Mouse (Mus musculus) kidney, postnatal 0 days (tissue): ENCODE data around the gene Cpne8. TPM values are rescaled to one million over a fixed set of nuclear protein-coding genes. Genes with fewer than 3 reads are reported as not detected.

ENCODE experiments used
- ATAC-seq: fragments of 200-750 bp; cut with Nextera tagmentation; replicated peaks from 2 replicates; pipeline ENCODE4 v1.8.0; 2017; ENCODE audit warnings: low read depth, moderate number of reproducible peaks, moderate TSS enrichment, moderate library complexity; ENCODE audit not compliant: low FRiP score
- DNase-seq: peaks from one replicate; pipeline ENCODE4 v3.0.0-alpha.2; 2016; ENCODE audit warnings: low spot score
- H3K27ac ChIP-seq: fragments of 300-500 bp; sonication (generic); 2 replicates; pipeline ENCODE4 v1.5.1; 2014; ENCODE audit warnings: mild to moderate bottlenecking
- H3K27me3 ChIP-seq: fragments of 300-500 bp; sonication (generic); 2 replicates; pipeline ENCODE4 v1.6.1; 2014; ENCODE audit warnings: low read length, mixed read lengths; ENCODE audit not compliant: insufficient read depth
- H3K36me3 ChIP-seq: fragments of 300-500 bp; sonication (generic); 2 replicates; pipeline ENCODE4 v1.6.1; 2014; ENCODE audit warnings: low read length, mixed read lengths; ENCODE audit not compliant: insufficient read depth
- H3K4me1 ChIP-seq: fragments of 300-500 bp; sonication (generic); replicated peaks from 2 replicates; pipeline ENCODE4 v1.6.1; 2014; ENCODE audit warnings: antibody characterized with exemption, low read length, mixed read lengths; ENCODE audit not compliant: insufficient read depth
- H3K4me2 ChIP-seq: fragments of 300-500 bp; sonication (generic); 2 replicates; pipeline ENCODE4 v1.6.1; 2014; ENCODE audit warnings: mild to moderate bottlenecking, low read length, moderate library complexity, mixed read lengths
- H3K4me3 ChIP-seq: fragments of 300-500 bp; sonication (generic); replicated peaks from 2 replicates; pipeline ENCODE4 v1.5.1; 2014; ENCODE audit warnings: low read depth, low read length
- H3K9ac ChIP-seq: fragments of 300-500 bp; sonication (generic); 2 replicates; pipeline ENCODE4 v1.6.1; 2014; ENCODE audit warnings: low read depth, low read length
- H3K9me3 ChIP-seq: fragments of 300-500 bp; sonication (generic); replicated peaks from 2 replicates; pipeline ENCODE4 v1.6.1; 2016; ENCODE audit warnings: low read length, inconsistent platforms, mixed read lengths
- CTCF ChIP-seq: IDR thresholded peaks from 2 replicates; pipeline ENCODE4 v1.5.1; 2016; ENCODE audit warnings: antibody characterized with exemption, low read depth, mild to moderate bottlenecking, moderate library complexity
- WGBS: fragments of 180-500 bp; shearing (Covaris S2); extraction: QIAGEN DNeasy Blood & Tissue Kit; methylation state at CpG from one replicate; pipeline ENCODE4 v1.1.7; 2014; 5-methylcytosine and 5-hydroxymethylcytosine counted together
- polyA plus RNA-seq: library from polyadenylated mRNA; unstranded; fragments of >200 nt; fragmentation: Nextera tagmentation; extraction: Ambion mirVana; gene quantifications from 2 replicates; pipeline ENCODE4 v1.2.1, GENCODE M21; 2015

Cpne8 gene
- polyA plus RNA-seq, 1 experiment from 2014 or later, result 25.5 TPM

DNA sequence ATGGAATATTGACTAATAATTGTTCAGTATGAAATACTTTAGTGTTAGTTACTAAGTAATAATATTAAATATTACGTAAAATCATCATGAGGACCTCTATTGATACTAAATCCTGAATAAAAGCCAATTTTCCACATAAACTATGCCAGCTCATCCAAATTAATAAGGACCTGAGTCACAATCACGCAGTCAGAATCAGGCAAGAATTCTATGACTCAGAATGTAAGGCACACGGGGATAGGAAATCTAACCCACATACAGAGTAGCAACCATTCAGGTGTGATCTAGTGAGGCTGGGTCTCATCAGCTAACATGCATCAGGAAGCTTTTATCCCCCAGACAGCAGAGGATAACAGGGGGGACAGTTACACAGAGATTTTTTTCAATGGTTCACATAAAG, 72.1 kb downstream of the Cpne8 start:
- Histone ChIP-seq H3K27me3 (no peaks in the 10 kb centered on the region), H3K36me3 (no peaks in the 10 kb centered on the region), H3K4me3 (no peak overlapping the region), H3K27ac (no peak overlapping the region), H3K4me1 (no peaks in the 10 kb centered on the region), H3K9me3 (no peaks in the 10 kb centered on the region), H3K4me2 (no peak overlapping the region), H3K9ac (no peak overlapping the region)
- TF ChIP-seq CTCF, result no peak
- WGBS, result 87% methylated on average over 3 of the region's 3 CpGs
- DNase-seq (no peak), ATAC-seq (no peak)

DNA sequence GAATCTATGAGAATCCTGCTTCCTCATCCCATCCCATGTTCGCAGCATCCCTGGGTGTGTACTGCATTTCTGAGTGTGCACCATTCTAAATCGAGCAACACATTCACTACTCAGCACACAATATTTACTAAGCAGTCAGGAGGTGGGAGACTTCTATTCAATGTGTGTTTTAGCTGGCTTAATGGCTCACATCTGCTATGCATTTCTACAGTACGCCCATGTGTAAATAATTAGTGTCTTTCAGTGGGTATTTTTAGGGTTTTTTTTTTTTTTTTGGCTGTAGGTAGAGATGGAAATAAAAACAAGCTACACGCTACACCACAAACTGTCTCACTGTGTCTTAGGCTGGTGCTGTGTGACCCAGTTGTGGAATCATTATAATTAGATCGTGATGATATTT, 75.6 kb downstream of the Cpne8 start:
- WGBS, result 75% methylated on average over 5 of the region's 5 CpGs
- DNase-seq (no peak), ATAC-seq (no peak)
- Histone ChIP-seq H3K4me1 (no peaks in the 10 kb centered on the region), H3K9ac (no peak overlapping the region), H3K27ac (no peak overlapping the region), H3K9me3 (no peaks in the 10 kb centered on the region), H3K4me2 (no peak overlapping the region), H3K4me3 (no peak overlapping the region), H3K27me3 (no peaks in the 10 kb centered on the region), H3K36me3 (no peaks in the 10 kb centered on the region)
- no peak for TF ChIP-seq CTCF

DNA sequence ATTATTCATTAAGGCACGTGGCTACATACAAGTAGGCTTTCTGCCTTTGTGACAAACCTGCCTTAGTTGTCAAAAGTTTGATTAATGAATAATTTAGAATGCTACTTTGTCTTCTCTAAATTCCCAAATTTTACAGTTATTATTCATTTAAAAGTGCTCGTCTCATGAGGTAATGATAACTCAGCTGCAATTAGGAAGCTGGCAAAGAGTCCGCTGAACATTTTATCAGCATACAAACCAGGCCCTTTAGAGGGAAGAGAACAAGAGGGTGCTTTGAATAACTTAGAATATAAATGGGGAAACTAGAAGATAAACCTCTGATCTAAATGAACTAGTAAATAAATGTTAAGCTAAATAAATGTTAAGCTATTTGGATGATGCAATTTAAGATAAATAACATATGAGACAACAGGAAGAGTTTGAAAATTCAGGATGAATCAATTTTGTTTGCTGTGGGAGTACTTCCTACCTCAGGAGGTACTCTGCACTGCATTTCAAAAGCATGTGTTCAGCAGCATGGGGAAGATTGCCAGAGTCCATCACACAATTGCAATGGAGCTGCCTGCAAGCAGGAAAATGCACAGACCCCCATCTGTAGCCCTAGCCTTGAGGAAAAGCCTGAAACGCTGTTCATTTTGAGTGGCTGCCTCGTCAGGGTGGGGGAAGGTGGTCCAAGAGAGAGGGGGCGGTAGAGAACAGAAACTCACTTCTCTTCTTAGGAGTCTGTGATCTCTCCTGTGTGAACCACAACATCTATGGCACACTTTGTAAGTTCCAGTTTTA, 81.3 kb downstream of the Cpne8 start:
- H3K4me1 ChIP-seq, result no peaks in the 10 kb centered on the region
- H3K9ac ChIP-seq, result no peak overlapping the region
- ATAC-seq (no peak), DNase-seq (no peak)
- no peak overlapping the region for H3K27ac ChIP-seq
- H3K27me3 ChIP-seq, result no peaks in the 10 kb centered on the region
- no peak overlapping the region for H3K4me3 ChIP-seq
- H3K36me3 ChIP-seq, result no peaks in the 10 kb centered on the region
- H3K4me2 ChIP-seq, result no peak overlapping the region
- no peak for TF ChIP-seq CTCF
- no peaks in the 10 kb centered on the region for H3K9me3 ChIP-seq
- 71% methylated on average over 6 of the region's 6 CpGs for WGBS

DNA sequence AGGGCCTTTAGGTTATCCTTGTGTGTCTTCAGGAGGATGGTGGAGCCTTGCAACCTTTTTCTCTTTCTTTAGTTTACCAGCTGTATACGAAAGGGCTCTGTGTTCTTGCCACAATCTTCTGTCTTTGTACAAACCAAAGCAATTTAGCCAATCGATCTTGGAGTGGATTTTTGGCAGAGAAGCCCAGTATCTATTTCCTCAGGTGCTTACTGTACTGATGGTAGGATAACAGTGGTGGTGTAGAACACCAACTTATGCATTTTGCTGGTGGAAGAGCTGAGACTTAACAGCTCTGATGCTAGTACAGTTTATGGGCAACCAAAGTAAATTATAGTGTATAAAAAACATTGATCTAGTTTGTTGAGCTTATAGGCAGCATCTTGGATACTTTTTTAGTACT, 83.6 kb downstream of the Cpne8 start:
- no peak for TF ChIP-seq CTCF

DNA sequence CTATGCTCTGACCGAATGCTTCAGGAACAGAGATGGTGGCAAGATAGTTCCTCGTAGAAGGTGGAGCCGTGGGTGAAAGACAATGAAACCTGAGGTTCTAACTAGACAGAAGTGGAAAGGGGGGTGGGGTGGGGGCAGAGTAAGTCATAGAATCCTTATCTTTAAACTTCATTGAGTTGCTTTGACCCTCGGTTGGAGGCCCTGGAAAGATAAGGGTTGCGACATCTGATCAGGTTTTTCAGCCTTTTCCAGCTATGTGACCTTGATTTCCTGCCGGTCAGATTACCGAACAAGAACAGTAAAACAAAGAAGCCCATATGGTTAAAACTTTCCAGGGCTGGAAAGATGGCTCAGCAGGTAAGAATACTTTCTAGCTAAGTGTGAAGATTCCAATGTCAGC, 89.6 kb downstream of the Cpne8 start:
- DNase-seq (no peak), ATAC-seq (no peak)
- Histone ChIP-seq H3K36me3 (no peaks in the 10 kb centered on the region), H3K4me3 (no peak overlapping the region), H3K4me2 (no peak overlapping the region), H3K9ac (no peak overlapping the region), H3K27me3 (no peaks in the 10 kb centered on the region), H3K4me1 (no peaks in the 10 kb centered on the region), H3K9me3 (no peaks in the 10 kb centered on the region), H3K27ac (no peak overlapping the region)
- no peak for TF ChIP-seq CTCF
- 61% methylated on average over 7 of the region's 7 CpGs for WGBS

More for the DNA sequence above, 83.6 kb downstream of the Cpne8 start:
- DNase-seq, result no peak
- Histone ChIP-seq H3K4me3 (no peak overlapping the region), H3K36me3 (no peaks in the 10 kb centered on the region), H3K27ac (no peak overlapping the region), H3K27me3 (no peaks in the 10 kb centered on the region), H3K9me3 (no peaks in the 10 kb centered on the region), H3K4me1 (no peaks in the 10 kb centered on the region), H3K4me2 (no peak overlapping the region), H3K9ac (no peak overlapping the region)
- no peak for ATAC-seq
- WGBS, result 88% methylated on average over 2 of the region's 2 CpGs

DNA sequence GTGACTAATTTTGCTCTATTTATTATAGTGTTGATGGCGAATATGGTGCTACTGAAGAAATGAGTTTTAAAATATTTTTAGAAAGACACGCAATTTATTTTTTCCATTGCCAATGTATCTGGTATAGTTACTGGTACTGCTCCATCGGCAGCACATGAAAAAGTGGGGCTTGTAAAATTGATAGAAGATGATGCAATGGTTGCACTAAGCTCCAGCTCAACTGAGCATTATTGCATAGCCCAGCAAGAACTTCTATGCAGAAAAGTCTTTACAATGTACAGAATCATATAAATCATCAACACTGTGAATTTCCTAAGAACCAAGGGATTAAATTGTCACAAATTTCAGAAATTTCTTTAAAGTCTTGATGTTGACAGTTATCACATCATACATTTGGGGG, 101.8 kb downstream of the Cpne8 start:
- no peak for ATAC-seq
- no peak overlapping the region for H3K27ac ChIP-seq
- no peaks in the 10 kb centered on the region for H3K36me3 ChIP-seq
- H3K4me1 ChIP-seq, result no peaks in the 10 kb centered on the region
- no peaks in the 10 kb centered on the region for H3K9me3 ChIP-seq
- no peak for DNase-seq
- H3K9ac ChIP-seq, result no peak overlapping the region
- H3K4me3 ChIP-seq, result no peak overlapping the region
- no peaks in the 10 kb centered on the region for H3K27me3 ChIP-seq
- 96% methylated on average over 3 of the region's 3 CpGs for WGBS
- H3K4me2 ChIP-seq, result no peak overlapping the region
- no peak for TF ChIP-seq CTCF

DNA sequence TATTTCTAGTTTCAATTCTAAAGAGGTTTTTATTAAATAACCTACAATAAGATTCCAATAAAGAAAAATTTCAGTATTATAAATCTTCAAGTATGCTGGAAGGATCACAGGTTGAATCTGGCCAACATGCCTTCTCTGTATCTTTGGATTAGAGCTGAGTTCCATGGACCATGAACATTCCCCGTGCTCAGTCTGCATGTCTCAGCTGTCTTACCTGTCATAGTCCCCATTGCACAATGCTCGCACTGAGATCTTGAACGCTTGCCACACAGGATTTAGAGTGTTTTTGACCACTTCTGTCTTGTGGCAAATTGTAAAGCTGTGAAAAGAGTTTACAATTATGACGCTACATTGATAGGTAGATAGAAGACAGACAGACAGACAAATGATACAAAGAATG, 110.0 kb downstream of the Cpne8 start:
- DNase-seq (peak; percentile 10), ATAC-seq (no peak)
- WGBS, result 67% methylated on average over 4 of the region's 4 CpGs
- no peaks in the 10 kb centered on the region for H3K9me3 ChIP-seq
- no peaks in the 10 kb centered on the region for H3K27me3 ChIP-seq
- H3K36me3 ChIP-seq, result no peaks in the 10 kb centered on the region
- no peaks in the 10 kb centered on the region for H3K4me1 ChIP-seq
- no peak overlapping the region for H3K9ac ChIP-seq
- H3K4me2 ChIP-seq, result no peak overlapping the region
- no peak overlapping the region for H3K4me3 ChIP-seq
- no peak for TF ChIP-seq CTCF
- no peak overlapping the region for H3K27ac ChIP-seq
